Mouse (Mus musculus) liver, postnatal 0 days (tissue): ENCODE measurements around the gene Mast3.

Source experiments
- CTCF ChIP-seq: sonication (generic); IDR thresholded peaks from 2 replicates; pipeline ENCODE4 v1.5.1; 2016; ENCODE audit warnings: antibody characterized with exemption, low read depth
- EP300 ChIP-seq: IDR thresholded peaks from 2 replicates; pipeline ENCODE4 v1.6.1; 2016; ENCODE audit warnings: antibody characterized with exemption, low read depth, mild to moderate bottlenecking

GRCm38 (mm10) chr8:70789046-70789445, 15.8 kb downstream of the Mast3 start:
- TF ChIP-seq CTCF: no peak
- no peak for TF ChIP-seq EP300
